Mouse (Mus musculus): ENCODE measurements around the gene Suds3.

DNA sequence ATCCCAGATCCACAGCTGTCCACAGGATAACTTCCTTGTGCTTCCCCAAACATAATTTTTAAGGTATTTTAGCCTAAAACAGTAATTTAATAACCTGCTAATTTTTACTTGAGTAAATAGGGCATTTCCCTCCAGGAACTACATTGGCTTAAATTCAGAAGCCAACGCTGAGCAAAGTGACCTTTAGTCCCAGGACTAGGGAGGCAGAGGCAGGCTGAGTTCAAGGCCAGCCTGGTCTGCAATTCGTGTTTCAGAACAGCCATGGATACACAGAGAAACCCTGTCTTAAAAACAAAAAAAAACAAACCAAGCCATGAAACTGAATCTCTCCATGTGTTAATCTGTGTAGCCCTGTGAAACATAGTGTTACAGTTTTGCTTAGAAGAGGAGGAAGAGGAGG, 747 bp upstream of the Suds3 start:
- no peak for TF ChIP-seq POU5F1 (IDR thresholded peaks at IDR 0.05; ENCODE audit: borderline replicate concordance, low read length)
- TF ChIP-seq CTCF (conservative IDR thresholded peaks at IDR 0.05; ENCODE audit: low read length): no peak
- no peak for TF ChIP-seq NANOG (IDR thresholded peaks at IDR 0.05; ENCODE audit: borderline replicate concordance, low read length)

Measured in E14TG2a.4 (cell line).